Mouse (Mus musculus) embryo, embryonic 11.5 days (tissue): ENCODE data around the gene Hist2h2ab.
"Not testable (repeated sequence)": the region's sequence is repeated elsewhere in the genome, so short reads cannot be mapped to it uniquely, and the experiment has no call there.

Experiments used
- DNase-seq: peaks from one replicate; pipeline ENCODE4 v3.0.0-alpha.2; 2012; ENCODE audit warnings: low read depth, low spot score

Hist2h2ab gene

GRCm38 (mm10) chr3:96198181-96198580 lies 21.5 kb upstream of the Hist2h2ab start:
- DNase-seq = no peak

- not testable (repeated sequence) for DNase-seq
Observed at GRCm38 (mm10) chr3:96198601-96199251, 20.9 kb upstream of the Hist2h2ab start.

- no peak for DNase-seq
Observed at GRCm38 (mm10) chr3:96199731-96200130, 19.9 kb upstream of the Hist2h2ab start.

- no peak for DNase-seq
Observed at GRCm38 (mm10) chr3:96207819-96208218, 11.8 kb upstream of the Hist2h2ab start.

- DNase-seq = no peak
Observed at GRCm38 (mm10) chr3:96209242-96209641, 10.4 kb upstream of the Hist2h2ab start.

GRCm38 (mm10) chr3:96219191-96219641 lies 449 bp upstream of the Hist2h2ab start:
- DNase-seq = no peak

GRCm38 (mm10) chr3:96220131-96220764 lies 583 bp downstream of the Hist2h2ab start:
- DNase-seq = not testable (repeated sequence)

GRCm38 (mm10) chr3:96220765-96221639 lies 1.3 kb downstream of the Hist2h2ab start, which contains the start of the genes Hist2h2ac and Hist2h2be:
TSS of gene Hist2h2ac (minus strand) at chr3:96220880.
TSS of gene Hist2h2be (plus strand) at chr3:96221119.
- DNase-seq = peak; percentile 85

- DNase-seq = no peak
Observed at GRCm38 (mm10) chr3:96221640-96222038, 2.0 kb downstream of the Hist2h2ab start.

- DNase-seq = no peak
Observed at GRCm38 (mm10) chr3:96222774-96223173, 3.1 kb downstream of the Hist2h2ab start.

GRCm38 (mm10) chr3:96225421-96225820 lies 5.8 kb downstream of the Hist2h2ab start:
- DNase-seq = no peak

GRCm38 (mm10) chr3:96226695-96227648 lies 7.3 kb downstream of the Hist2h2ab start:
- no peak for DNase-seq

GRCm38 (mm10) chr3:96228828-96229227 lies 9.2 kb downstream of the Hist2h2ab start:
- DNase-seq = no peak

GRCm38 (mm10) chr3:96230404-96230803 lies 10.7 kb downstream of the Hist2h2ab start:
- DNase-seq = no peak

GRCm38 (mm10) chr3:96230910-96231757 lies 11.5 kb downstream of the Hist2h2ab start:
- DNase-seq = no peak

GRCm38 (mm10) chr3:96231758-96232120 lies 12.1 kb downstream of the Hist2h2ab start:
- no peak for DNase-seq

GRCm38 (mm10) chr3:96234914-96235313 lies 15.2 kb downstream of the Hist2h2ab start:
- no peak for DNase-seq

GRCm38 (mm10) chr3:96235836-96236235 lies 16.2 kb downstream of the Hist2h2ab start:
- no peak for DNase-seq

- DNase-seq = no peak
Observed at GRCm38 (mm10) chr3:96236834-96237334, 17.2 kb downstream of the Hist2h2ab start.
